In the genomic region with DNA sequence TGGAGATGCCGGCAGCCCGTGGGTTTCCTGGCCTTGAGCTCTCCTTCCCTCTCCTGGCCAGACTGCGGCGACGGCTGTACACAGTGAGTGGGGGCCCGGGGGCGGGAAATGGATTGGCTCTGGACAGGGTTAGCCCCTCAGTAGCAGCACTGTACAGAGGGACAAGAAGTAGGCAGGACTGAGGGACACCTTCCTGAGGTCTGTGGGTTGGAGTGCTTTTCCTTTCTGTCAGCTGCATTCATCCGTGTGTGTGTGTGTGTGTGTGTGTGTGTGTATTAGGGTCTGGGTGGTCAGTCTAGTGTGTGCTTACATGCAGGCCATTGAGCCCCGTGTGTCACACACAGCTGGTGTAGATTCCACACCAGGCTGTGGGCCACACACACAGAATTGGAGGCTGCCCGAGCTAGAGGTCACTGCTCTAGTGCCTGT, we compare ENCODE assay signal across 8 mouse cellular contexts. TPM values are rescaled to one million over a fixed set of nuclear protein-coding genes. Genes with fewer than 3 reads are reported as not detected.
A peak's percentile ranks its signal among the peaks of the same experiment; 100 is the strongest.
DNase-seq lines count a peak whose midpoint lies in the region; ATAC-seq and TF ChIP-seq lines count a peak whose summit lies in the region.

No protein-coding gene starts in this region.

- H3K4me3 ChIP-seq in left cerebral cortex, adult 2 months, result peak overlapping the region; percentile 65
- H3K4me3 ChIP-seq in embryonic facial prominence, embryonic 13.5 days, result no peak overlapping the region
- peak overlapping the region; percentile 19 for H3K4me3 ChIP-seq in hindbrain, embryonic 14.5 days (replicated peaks; ENCODE audit: low read length)
- peak overlapping the region; percentile 19 for H3K4me3 ChIP-seq in midbrain, embryonic 16.5 days (ENCODE audit: low read depth, low read length)

- H3K9me3 ChIP-seq in embryonic facial prominence, embryonic 13.5 days, result no peaks in the 10 kb centered on the region
- no peaks in the 10 kb centered on the region for H3K9me3 ChIP-seq in hindbrain, embryonic 14.5 days (ENCODE audit: control insufficient read depth, low read length)
- H3K9me3 ChIP-seq in midbrain, embryonic 16.5 days (replicated peaks; ENCODE audit: control insufficient read depth, low read length, poor library complexity, severe bottlenecking), result no peaks in the 10 kb centered on the region

- H3K9ac ChIP-seq in embryonic facial prominence, embryonic 13.5 days, result peak overlapping the region; percentile 46
- peak overlapping the region; percentile 53 for H3K9ac ChIP-seq in hindbrain, embryonic 14.5 days
- peak overlapping the region; percentile 43 for H3K9ac ChIP-seq in midbrain, embryonic 16.5 days (ENCODE audit: low read depth, low read length)

- H3K4me2 ChIP-seq in embryonic facial prominence, embryonic 13.5 days, result peak overlapping the region; percentile 30
- H3K4me2 ChIP-seq in hindbrain, embryonic 14.5 days (replicated peaks), result peak overlapping the region; percentile 51
- peak overlapping the region; percentile 50 for H3K4me2 ChIP-seq in midbrain, embryonic 16.5 days (ENCODE audit: low read length)

- intact Hi-C loops in left cerebral cortex, adult 2 months (cut with DNase I), result no loop called here
- intact Hi-C loops in left cerebral cortex, postnatal 14 days (cut with DNase I), result loop anchor here (2.0 kb wide), 1 partner anchor 17 kb away; no protein-coding TSS in a partner anchor

- H3K27me3 ChIP-seq in embryonic facial prominence, embryonic 13.5 days, result no peaks in the 10 kb centered on the region
- no peaks in the 10 kb centered on the region for H3K27me3 ChIP-seq in hindbrain, embryonic 14.5 days (ENCODE audit: control insufficient read depth, insufficient read depth, low read length)
- H3K27me3 ChIP-seq in midbrain, embryonic 16.5 days (ENCODE audit: control insufficient read depth, insufficient read depth, low read depth, low read length), result no peaks in the 10 kb centered on the region

- TF ChIP-seq CTCF in left cerebral cortex, adult 2 months (IDR thresholded peaks at IDR 0.05), result no peak

- no peak for DNase-seq in left cerebral cortex, adult 2 months (ENCODE audit: extremely low spot score in 1 of 2, low spot score in 2 of 2)
- DNase-seq in left cerebral cortex, postnatal 14 days (ENCODE audit: low spot score in 2 of 2), result no peak
- no peak for DNase-seq in hindbrain, embryonic 14.5 days (ENCODE audit: low spot score)
- DNase-seq in spleen, postnatal 36 days (ENCODE audit: low spot score in 2 of 2), result no peak
- DNase-seq in ovary, postnatal 10 days (ENCODE audit: low spot score), result no peak

- 54% methylated on average over 10 of the region's 10 CpGs for WGBS in embryonic facial prominence, embryonic 13.5 days
- WGBS in hindbrain, embryonic 14.5 days, result 39% methylated on average over 10 of the region's 10 CpGs
- WGBS in midbrain, embryonic 16.5 days, result 40% methylated on average over 10 of the region's 10 CpGs

- H3K36me3 ChIP-seq in embryonic facial prominence, embryonic 13.5 days, result peaks cover 18% of the 10 kb centered on the region
- H3K36me3 ChIP-seq in hindbrain, embryonic 14.5 days (replicated peaks; ENCODE audit: control insufficient read depth, insufficient read depth), result 0 out of 2 replicates have a peak, but pooled peaks cover 7% of the 10 kb centered on the region
- H3K36me3 ChIP-seq in midbrain, embryonic 16.5 days (ENCODE audit: control insufficient read depth, insufficient read depth, low read length), result no peaks in the 10 kb centered on the region

- H3K27ac ChIP-seq in left cerebral cortex, adult 2 months, result peak overlapping the region; percentile 86
- peak overlapping the region; percentile 79 for H3K27ac ChIP-seq in embryonic facial prominence, embryonic 13.5 days
- H3K27ac ChIP-seq in hindbrain, embryonic 14.5 days, result peak overlapping the region; percentile 88
- peak overlapping the region; percentile 89 for H3K27ac ChIP-seq in midbrain, embryonic 16.5 days (ENCODE audit: low read length)

- peaks cover 58% of the 10 kb centered on the region for H3K4me1 ChIP-seq in embryonic facial prominence, embryonic 13.5 days
- H3K4me1 ChIP-seq in hindbrain, embryonic 14.5 days (replicated peaks; ENCODE audit: control insufficient read depth, insufficient read depth, low read length), result peaks cover 63% of the 10 kb centered on the region
- peaks cover 39% of the 10 kb centered on the region for H3K4me1 ChIP-seq in midbrain, embryonic 16.5 days (ENCODE audit: control insufficient read depth, insufficient read depth, low read length)

- ATAC-seq in embryonic facial prominence, embryonic 13.5 days (ENCODE audit: insufficient number of reproducible peaks, insufficient read depth, low FRiP score, low TSS enrichment, low read depth), result no peak
- peak; percentile 18; the same call in 1 of the 2 replicates for ATAC-seq in hindbrain, embryonic 14.5 days (ENCODE audit: low FRiP score)
- no peak for ATAC-seq in midbrain, embryonic 16.5 days
- no peak for ATAC-seq in erythroblast, adult 5-6 weeks (replicated peaks; ENCODE audit: low FRiP score, poor library complexity, severe bottlenecking)

RNA-seq across cellular contexts. Expression of a gene that starts 17.8 kb away (rescaled TPM):
- 100 to 1,000 TPM; 239 to 244 TPM for total RNA-seq in left cerebral cortex, adult 2 months (2021)
- total RNA-seq in left cerebral cortex, postnatal 14 days (2021), result 100 to 1,000 TPM; 112 TPM
- 12.7 and 13.3 TPM in 2 replicates for polyA plus RNA-seq in embryonic facial prominence, embryonic 13.5 days (2015; fragmentation: Nextera tagmentation; extraction: Ambion mirVana)
- polyA plus RNA-seq in hindbrain, embryonic 14.5 days (2014; fragmentation: Nextera tagmentation; extraction: Ambion mirVana), result 17.4 and 20.0 TPM in 2 replicates
- 19.0 and 21.6 TPM in 2 replicates for polyA plus RNA-seq in midbrain, embryonic 16.5 days (2015; fragmentation: Nextera tagmentation; extraction: Ambion mirVana)
- 15.8 and 33.2 TPM in 2 replicates for total RNA-seq in erythroblast, adult 5-6 weeks (2015; ENCODE audit: low replicate concordance)
- 19.6 and 29.7 TPM in 2 replicates for total RNA-seq in erythroblast, adult 5-6 weeks (2017; ENCODE audit: low replicate concordance)

RNA-seq across cellular contexts. Expression of a gene that starts 52.8 kb away (rescaled TPM):
- total RNA-seq in left cerebral cortex, adult 2 months (2021), result 10 to 100 TPM; 68.3 to 85.0 TPM
- 10 to 100 TPM; 89.4 to 97.8 TPM for total RNA-seq in left cerebral cortex, postnatal 14 days (2021)
- 20.8 and 21.4 TPM in 2 replicates for polyA plus RNA-seq in embryonic facial prominence, embryonic 13.5 days (2015; fragmentation: Nextera tagmentation; extraction: Ambion mirVana)
- polyA plus RNA-seq in hindbrain, embryonic 14.5 days (2014; fragmentation: Nextera tagmentation; extraction: Ambion mirVana), result 54.0 and 65.1 TPM in 2 replicates
- polyA plus RNA-seq in midbrain, embryonic 16.5 days (2015; fragmentation: Nextera tagmentation; extraction: Ambion mirVana), result 33.3 and 40.5 TPM in 2 replicates
- total RNA-seq in erythroblast, adult 5-6 weeks (2015; ENCODE audit: low replicate concordance), result 1,871 and 1,887 TPM in 2 replicates
- 2,733 and 3,492 TPM in 2 replicates for total RNA-seq in erythroblast, adult 5-6 weeks (2017; ENCODE audit: low replicate concordance)

Comparison
In these comparisons a context has a peak if more than half of its experiments do, and no peak if none do; other contexts are left out.
1. RNA of a gene that starts 52.8 kb away (total RNA-seq): 1,871 to 3,492 TPM in erythroblast, adult 5-6 weeks; 89.4 to 97.8 TPM in left cerebral cortex, postnatal 14 days and 68.3 to 85.0 TPM in left cerebral cortex, adult 2 months; every median in the first group is over 10 times any median in the second.
2. Peak in every context shown above with its lines, with median percentiles within 50 percentile points of each other: H3K27ac ChIP-seq, H3K4me2 ChIP-seq and H3K9ac ChIP-seq.